Mouse (Mus musculus) cerebellum, adult 2 months (tissue): ENCODE measurements around the gene Zfp213.

Experiments used
- CTCF ChIP-seq: fragments of 200-500 bp; IDR thresholded peaks from 2 replicates; pipeline ENCODE4 v1.5.1; 2011; ENCODE audit warnings: low read depth, mild to moderate bottlenecking, control low read depth, low read length, moderate library complexity, borderline replicate concordance; ENCODE audit not compliant: insufficient read depth
- POLR2A ChIP-seq: fragments of 200-500 bp; IDR thresholded peaks from 2 replicates; pipeline ENCODE4 v1.6.1; 2011; ENCODE audit warnings: low read length, control low read depth, borderline replicate concordance; ENCODE audit not compliant: insufficient read depth

DNA sequence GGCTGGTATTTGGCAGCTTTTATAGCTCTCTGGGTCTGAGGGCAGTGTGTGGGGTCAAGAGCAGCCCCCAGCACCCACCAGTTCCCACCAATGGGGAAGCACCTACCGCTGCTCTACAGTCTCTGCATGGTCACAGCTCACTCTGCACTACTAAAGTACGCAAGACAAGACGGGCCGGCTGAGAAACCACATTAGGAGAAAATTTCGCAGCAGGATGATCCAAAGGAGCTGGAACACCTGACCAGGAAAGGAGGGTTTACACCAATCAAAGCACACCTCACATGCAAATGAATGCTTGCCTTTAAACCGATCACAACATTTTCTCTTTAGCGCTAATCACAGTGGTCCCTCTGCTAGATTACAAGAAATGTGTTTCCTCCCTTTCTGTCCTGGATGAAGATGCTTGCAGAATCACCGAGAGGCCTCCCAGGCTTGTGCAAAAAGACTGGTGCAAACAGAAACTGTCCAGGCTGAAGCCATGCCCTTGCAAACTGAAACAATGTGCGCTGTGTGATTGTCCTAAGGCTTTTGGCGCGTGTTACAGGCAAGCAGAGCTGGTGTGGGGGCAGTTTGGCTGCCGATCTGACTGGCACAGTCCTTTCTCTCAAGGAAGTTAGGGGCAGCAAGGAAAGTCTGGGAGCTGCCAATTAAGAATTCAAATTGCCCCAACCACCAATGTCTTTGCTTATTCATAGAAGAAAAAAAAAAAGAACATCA lies 21.9 kb downstream of the Zfp213 start:
- TF ChIP-seq CTCF (no peak), POLR2A (no peak)
